In the genomic region with DNA sequence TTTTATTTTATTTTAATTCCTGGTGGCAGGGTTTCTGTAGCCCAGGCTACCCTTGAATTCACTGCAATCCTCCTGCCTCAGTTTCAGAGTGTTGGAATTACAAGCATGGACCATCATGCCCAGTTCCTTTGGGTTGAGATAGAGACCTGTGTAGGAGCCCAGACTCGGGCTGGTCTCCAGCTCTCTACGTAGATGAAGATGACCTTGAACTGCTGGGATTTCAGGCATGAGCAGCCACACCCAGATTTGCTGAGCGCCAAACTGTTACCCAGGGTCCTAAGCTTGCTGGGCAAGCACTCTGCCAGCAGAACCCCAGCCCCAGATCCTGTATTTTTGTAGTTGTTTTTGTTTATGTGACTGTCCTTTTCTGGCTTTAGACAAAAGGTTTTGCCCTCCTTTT, we compare ENCODE assay signal across 29 mouse cellular contexts. TPM values are rescaled to one million over a fixed set of nuclear protein-coding genes. Genes with fewer than 3 reads are reported as not detected.
DNase-seq lines count a peak whose midpoint lies in the region; ATAC-seq and TF ChIP-seq lines count a peak whose summit lies in the region.
"Had no signal": no experiment of that assay in that cellular context is flagged by ENCODE, and none has a peak within 500 bp of the region (broad histone marks: within the 10 kb centered on the region; RNA-seq: fewer than 3 reads in every experiment).

No protein-coding gene starts in this region.

- H3K4me2 ChIP-seq in heart, embryonic 16.5 days (ENCODE audit: low read depth, low read length): peak overlapping the region; percentile 66
- no peak overlapping the region for H3K4me2 ChIP-seq in heart, embryonic 11.5 days
- H3K4me2 ChIP-seq: embryonic facial prominence, embryonic 12.5 days; embryonic facial prominence, embryonic 15.5 days; hindbrain, embryonic 14.5 days had no signal

- 66% methylated on average over 3 of the region's 3 CpGs for WGBS in heart, embryonic 16.5 days
- 78% methylated on average over 3 of the region's 3 CpGs for WGBS in heart, embryonic 11.5 days (ENCODE audit: insufficient replicate concordance)
- WGBS in cerebellum, adult 2 months: 75% methylated on average over 3 of the region's 3 CpGs

- peaks cover 5% of the 10 kb centered on the region for H3K9me3 ChIP-seq in heart, embryonic 16.5 days (replicated peaks; ENCODE audit: control insufficient read depth, low read length)
- no peaks in the 10 kb centered on the region for H3K9me3 ChIP-seq in heart, embryonic 11.5 days (replicated peaks; ENCODE audit: control insufficient read depth, low read length)
- H3K9me3 ChIP-seq: embryonic facial prominence, embryonic 15.5 days had no signal

- no peaks in the 10 kb centered on the region for H3K27me3 ChIP-seq in heart, embryonic 16.5 days (ENCODE audit: control insufficient read depth, insufficient read depth, low read length)
- H3K27me3 ChIP-seq in heart, embryonic 11.5 days (ENCODE audit: control insufficient read depth, insufficient read depth, low read length): peaks cover 10% of the 10 kb centered on the region
- no peaks in the 10 kb centered on the region for H3K27me3 ChIP-seq in cerebellum, adult 2 months (ENCODE audit: control insufficient read depth, insufficient read depth, low read length)

- TF ChIP-seq CTCF in gastrocnemius, adult 2 months (IDR thresholded peaks at IDR 0.05): no peak
- TF ChIP-seq CTCF in cerebellum, adult 2 months (IDR thresholded peaks at IDR 0.05; ENCODE audit: borderline replicate concordance, insufficient read depth, low read depth, low read length): no peak

- TF ChIP-seq POLR2A in cerebellum, adult 2 months (IDR thresholded peaks at IDR 0.05; ENCODE audit: borderline replicate concordance, insufficient read depth, low read length): no peak

- peak overlapping the region; percentile 52; the same call in 1 of the 2 replicates for H3K9ac ChIP-seq in heart, embryonic 16.5 days (ENCODE audit: low read length)
- no peak overlapping the region for H3K9ac ChIP-seq in heart, embryonic 11.5 days (ENCODE audit: low read depth, low read length)
- H3K9ac ChIP-seq: embryonic facial prominence, embryonic 12.5 days; embryonic facial prominence, embryonic 15.5 days; forebrain, postnatal 0 days; hindbrain, embryonic 14.5 days had no signal

- ATAC-seq in heart, embryonic 16.5 days (replicated peaks; ENCODE audit: extremely low read depth, insufficient read depth, low FRiP score): no peak
- no peak for ATAC-seq in heart, embryonic 11.5 days (replicated peaks; ENCODE audit: insufficient number of reproducible peaks, low FRiP score, low TSS enrichment)
- ATAC-seq: activated CD4-positive, CD25-positive, alpha-beta regulatory T cell, adult 4 months; forebrain, embryonic 14.5 days; forebrain, postnatal 0 days; hindbrain, postnatal 0 days; inflammation-experienced regulatory T-cells, adult 6 months; intestine, embryonic 16.5 days had no signal

- intact Hi-C loops in gastrocnemius, adult 2 months (cut with DNase I): no loop called here
- intact Hi-C loops in gastrocnemius, postnatal 14 days (cut with DNase I; ENCODE audit: low total_unique reads): no loop called here

- peak; percentile 54 for DNase-seq in gastrocnemius, adult 2 months
- no peak for DNase-seq in gastrocnemius, postnatal 14 days
- DNase-seq in ES-CJ7 (ENCODE audit: low read depth, low spot score): peak; percentile 47
- DNase-seq in cerebellum, adult 2 months: no peak
- DNase-seq: adrenal gland, postnatal 10 days; adrenal gland, postnatal 36 days; B cell, adult 2 months; cerebellum, adult 18-20 months; cerebellum, adult 9-11 months; cerebellum, postnatal 25 days; forebrain, postnatal 0 days; gastrocnemius, postnatal 10 days; heart, postnatal 4 days; kidney, adult 18-20 months; kidney, adult 9 months had no signal

- peaks cover 30% of the 10 kb centered on the region for H3K4me1 ChIP-seq in heart, embryonic 16.5 days (ENCODE audit: control insufficient read depth, insufficient read depth, low read length)
- H3K4me1 ChIP-seq in heart, embryonic 11.5 days (ENCODE audit: control insufficient read depth, insufficient read depth, low read length): peaks cover 27% of the 10 kb centered on the region
- H3K4me1 ChIP-seq in cerebellum, adult 2 months (ENCODE audit: control insufficient read depth, insufficient read depth, low read length): no peaks in the 10 kb centered on the region

- H3K36me3 ChIP-seq in heart, embryonic 16.5 days (ENCODE audit: control insufficient read depth, insufficient read depth): peaks cover 33% of the 10 kb centered on the region
- H3K36me3 ChIP-seq in heart, embryonic 11.5 days (ENCODE audit: control insufficient read depth, insufficient read depth, low read length): no peaks in the 10 kb centered on the region
- H3K36me3 ChIP-seq: embryonic facial prominence, embryonic 12.5 days; embryonic facial prominence, embryonic 15.5 days had no signal

- H3K4me3 ChIP-seq in gastrocnemius, adult 2 months: peak overlapping the region; percentile 91
- H3K4me3 ChIP-seq in heart, embryonic 16.5 days (ENCODE audit: low read length): peak overlapping the region; percentile 64
- no peak overlapping the region for H3K4me3 ChIP-seq in heart, embryonic 11.5 days (ENCODE audit: low read depth, low read length)
- no peak overlapping the region for H3K4me3 ChIP-seq in cerebellum, adult 2 months (replicated peaks; ENCODE audit: insufficient read depth, low read depth, low read length)
- H3K4me3 ChIP-seq: embryonic facial prominence, embryonic 12.5 days; embryonic facial prominence, embryonic 15.5 days had no signal

- H3K27ac ChIP-seq in gastrocnemius, adult 2 months: peak overlapping the region; percentile 99
- no peak overlapping the region; the same call in 1 of the 2 replicates for H3K27ac ChIP-seq in heart, embryonic 16.5 days (ENCODE audit: low read length)
- H3K27ac ChIP-seq in heart, embryonic 11.5 days (ENCODE audit: low read depth, low read length): no peak overlapping the region
- no peak overlapping the region for H3K27ac ChIP-seq in cerebellum, adult 2 months (ENCODE audit: insufficient read depth, low read length)
- H3K27ac ChIP-seq: embryonic facial prominence, embryonic 12.5 days; embryonic facial prominence, embryonic 15.5 days; hindbrain, embryonic 14.5 days; hindbrain, postnatal 0 days had no signal

RNA-seq across cellular contexts. Expression of gene Ckm, which starts 8.9 kb away (rescaled TPM):
- over 10,000 TPM; 32,173 to 47,719 TPM for total RNA-seq in gastrocnemius, adult 2 months (2021)
- over 10,000 TPM; 34,344 to 35,305 TPM for total RNA-seq in gastrocnemius, postnatal 14 days (2021)
- polyA plus RNA-seq in heart, embryonic 16.5 days (2015; fragmentation: Nextera tagmentation; extraction: Ambion mirVana): 2,882 and 3,117 TPM in 2 replicates
- 11.0 and 13.3 TPM in 2 replicates for polyA plus RNA-seq in heart, embryonic 11.5 days (2014; fragmentation: Nextera tagmentation; extraction: Ambion mirVana)
- polyA plus RNA-seq in cerebellum, adult 2 months (2012; rRNA removed): 0.08 and 0.11 TPM in 2 replicates
- total RNA-seq: MEL had no signal
- polyA plus RNA-seq: forebrain, embryonic 11.5 days; forebrain, embryonic 14.5 days; forebrain, postnatal 0 days; hindbrain, embryonic 11.5 days; hindbrain, embryonic 14.5 days had no signal

RNA-seq across cellular contexts. Expression of gene Klc3, which starts 9.6 kb away (rescaled TPM):
- total RNA-seq in gastrocnemius, adult 2 months (2021): under 1 TPM; 0.18 to 0.39 TPM
- total RNA-seq in gastrocnemius, postnatal 14 days (2021): under 1 TPM in 1 of 2 experiments, not detected in 1; 0.11 TPM
- polyA plus RNA-seq in heart, embryonic 16.5 days (2015; fragmentation: Nextera tagmentation; extraction: Ambion mirVana): 4.1 and 5.0 TPM in 2 replicates
- 2.2 and 3.7 TPM in 2 replicates for polyA plus RNA-seq in heart, embryonic 11.5 days (2014; fragmentation: Nextera tagmentation; extraction: Ambion mirVana)
- polyA plus RNA-seq in cerebellum, adult 2 months (2012; rRNA removed): 1.7 and 2.1 TPM in 2 replicates
- total RNA-seq: common myeloid progenitor, adult 5-6 weeks had no signal

RNA-seq across cellular contexts. Expression of gene Ercc2, which starts 31.7 kb away (rescaled TPM):
- total RNA-seq in gastrocnemius, adult 2 months (2021): 10 to 100 TPM in 1 of 2 experiments, 1 to 10 TPM in 1; 8.5 to 10.7 TPM
- total RNA-seq in gastrocnemius, postnatal 14 days (2021): 1 to 10 TPM; 6.1 to 7.8 TPM
- polyA plus RNA-seq in heart, embryonic 16.5 days (2015; fragmentation: Nextera tagmentation; extraction: Ambion mirVana): 11.1 and 12.8 TPM in 2 replicates
- 6.1 and 6.6 TPM in 2 replicates for polyA plus RNA-seq in heart, embryonic 11.5 days (2014; fragmentation: Nextera tagmentation; extraction: Ambion mirVana)
- polyA plus RNA-seq in cerebellum, adult 2 months (2012; rRNA removed): 45.0 and 46.3 TPM in 2 replicates

RNA-seq across cellular contexts. Expression of gene Mark4, which starts 45.1 kb away (rescaled TPM):
- 10 to 100 TPM; 17.1 to 17.9 TPM for total RNA-seq in gastrocnemius, adult 2 months (2021)
- total RNA-seq in gastrocnemius, postnatal 14 days (2021): 10 to 100 TPM; 12.6 to 14.1 TPM
- polyA plus RNA-seq in heart, embryonic 16.5 days (2015; fragmentation: Nextera tagmentation; extraction: Ambion mirVana): 4.5 and 6.2 TPM in 2 replicates
- polyA plus RNA-seq in heart, embryonic 11.5 days (2014; fragmentation: Nextera tagmentation; extraction: Ambion mirVana): 8.0 and 9.7 TPM in 2 replicates
- 50.3 and 52.8 TPM in 2 replicates for polyA plus RNA-seq in cerebellum, adult 2 months (2012; rRNA removed)

RNA-seq across cellular contexts. Expression of gene Exoc3l2, which starts 49.6 kb away (rescaled TPM):
- under 1 TPM; 0.41 to 0.73 TPM for total RNA-seq in gastrocnemius, adult 2 months (2021)
- under 1 TPM; 0.47 to 0.74 TPM for total RNA-seq in gastrocnemius, postnatal 14 days (2021)
- polyA plus RNA-seq in heart, embryonic 16.5 days (2015; fragmentation: Nextera tagmentation; extraction: Ambion mirVana): 0.50 and 0.59 TPM in 2 replicates
- 2.2 and 2.7 TPM in 2 replicates for polyA plus RNA-seq in heart, embryonic 11.5 days (2014; fragmentation: Nextera tagmentation; extraction: Ambion mirVana)
- polyA plus RNA-seq in cerebellum, adult 2 months (2012; rRNA removed): 0.21 and 0.57 TPM in 2 replicates
- polyA plus RNA-seq: activated CD4-positive, CD25-positive, alpha-beta regulatory T cell, adult 4 months; inflammation-experienced regulatory T-cells, adult 6 months had no signal

Comparison
In these comparisons a context has a peak if more than half of its experiments do, and no peak if none do; other contexts are left out.
1. DNase-seq: peak in gastrocnemius, adult 2 months (single experiment) and ES-CJ7 (single experiment); none in gastrocnemius, postnatal 14 days (single experiment) and cerebellum, adult 2 months (0 of 2).
2. H3K4me3 ChIP-seq: peak in gastrocnemius, adult 2 months (single experiment) and heart, embryonic 16.5 days (single experiment); none in heart, embryonic 11.5 days (single experiment) and cerebellum, adult 2 months (single experiment).
3. RNA of gene Ckm, which starts 8.9 kb away (polyA plus RNA-seq): 2,882 to 3,117 TPM in heart, embryonic 16.5 days; 11.0 to 13.3 TPM in heart, embryonic 11.5 days and 0.08 to 0.11 TPM in cerebellum, adult 2 months; every median in the first group is over 100 times any median in the second.